Mouse (Mus musculus): ENCODE data around the gene Fgd2.
A peak's percentile ranks its signal among the peaks of the same experiment; 100 is the strongest.
"Not testable (repeated sequence)": the region's sequence is repeated elsewhere in the genome, so short reads cannot be mapped to it uniquely, and the experiment has no call there.

Fgd2 gene

GRCm38 (mm10) chr17:29337979-29338823, 22.5 kb upstream of the Fgd2 start:
- no peak for DNase-seq

GRCm38 (mm10) chr17:29339170-29339768, 21.4 kb upstream of the Fgd2 start:
- DNase-seq = no peak

- no peak for DNase-seq
These were observed 20.1 kb upstream of the Fgd2 start for GRCm38 (mm10) chr17:29340406-29341261.

- DNase-seq = peak; percentile 59 to 63
These were observed 19.1 kb upstream of the Fgd2 start for GRCm38 (mm10) chr17:29341591-29342003.

- DNase-seq = no peak
These were observed 18.5 kb upstream of the Fgd2 start for GRCm38 (mm10) chr17:29342010-29342910.

- no peak for DNase-seq
These were observed 17.5 kb upstream of the Fgd2 start for GRCm38 (mm10) chr17:29343241-29343640.

GRCm38 (mm10) chr17:29345272-29345671, 15.4 kb upstream of the Fgd2 start:
- no peak for DNase-seq

- DNase-seq = no peak
These were observed 14.1 kb upstream of the Fgd2 start for GRCm38 (mm10) chr17:29346496-29347125.

- DNase-seq = no peak
These were observed 13.5 kb upstream of the Fgd2 start for GRCm38 (mm10) chr17:29347126-29347644.

- DNase-seq = peak; percentile 100
These were observed 13.0 kb upstream of the Fgd2 start, which contains the start of gene Mtch1 for GRCm38 (mm10) chr17:29347645-29348256. TSS of gene Mtch1 (minus strand) at chr17:29347934.

GRCm38 (mm10) chr17:29348996-29349395, 11.7 kb upstream of the Fgd2 start:
- DNase-seq = no peak

GRCm38 (mm10) chr17:29351056-29351455, 9.7 kb upstream of the Fgd2 start:
- DNase-seq = not testable (repeated sequence)

GRCm38 (mm10) chr17:29355461-29355840, 5.3 kb upstream of the Fgd2 start:
- DNase-seq = no peak

- no peak for DNase-seq
These were observed 4.8 kb upstream of the Fgd2 start for GRCm38 (mm10) chr17:29355841-29356478.

- no peak for DNase-seq
These were observed 4.2 kb upstream of the Fgd2 start for GRCm38 (mm10) chr17:29356479-29356856.

- DNase-seq = no peak
These were observed 3.8 kb upstream of the Fgd2 start for GRCm38 (mm10) chr17:29356882-29357281.

- DNase-seq = no peak
These were observed 1.8 kb upstream of the Fgd2 start for GRCm38 (mm10) chr17:29358928-29359327.

GRCm38 (mm10) chr17:29361982-29362691, 1.4 kb downstream of the Fgd2 start:
- peak; percentile 81 to 83 for DNase-seq

GRCm38 (mm10) chr17:29363109-29363508, 2.4 kb downstream of the Fgd2 start:
- peak; percentile 39 to 45 for DNase-seq

GRCm38 (mm10) chr17:29365105-29365621, 4.4 kb downstream of the Fgd2 start:
- DNase-seq = peak; percentile 59 to 62

All from B cell, adult 2 months (primary cell).